Mouse (Mus musculus) heart, embryonic 12.5 days (tissue): Measurements from ENCODE around the gene Trim14. TPM values are rescaled to one million over a fixed set of nuclear protein-coding genes. Genes with fewer than 3 reads are reported as not detected.

ENCODE experiments used
- ATAC-seq: fragments of 200-750 bp; cut with Nextera tagmentation; 2 replicates; pipeline ENCODE4 v1.8.0; 2017; ENCODE audit warnings: moderate TSS enrichment, moderate library complexity; ENCODE audit not compliant: insufficient number of reproducible peaks, low FRiP score
- H3K27ac ChIP-seq: fragments of 300-500 bp; sonication (generic); 2 replicates; pipeline ENCODE4 v1.5.1; 2016; ENCODE audit warnings: mild to moderate bottlenecking, moderate library complexity; ENCODE audit not compliant: poor library complexity, severe bottlenecking
- H3K27me3 ChIP-seq: fragments of 300-500 bp; sonication (generic); replicated peaks from 2 replicates; pipeline ENCODE4 v1.6.1; 2016; ENCODE audit warnings: mild to moderate bottlenecking, moderate library complexity
- H3K36me3 ChIP-seq: fragments of 300-500 bp; sonication (generic); 2 replicates; pipeline ENCODE4 v1.6.1; 2016; ENCODE audit warnings: mild to moderate bottlenecking, moderate library complexity
- H3K4me1 ChIP-seq: fragments of 300-500 bp; sonication (generic); replicated peaks from 2 replicates; pipeline ENCODE4 v1.6.1; 2016; ENCODE audit warnings: mild to moderate bottlenecking
- H3K4me2 ChIP-seq: fragments of 300-500 bp; sonication (generic); 2 replicates; pipeline ENCODE4 v1.6.1; 2016; ENCODE audit warnings: mild to moderate bottlenecking, moderate library complexity
- H3K4me3 ChIP-seq: fragments of 300-500 bp; sonication (generic); 2 replicates; pipeline ENCODE4 v1.5.1; 2016; ENCODE audit warnings: mild to moderate bottlenecking
- H3K9ac ChIP-seq: fragments of 300-500 bp; sonication (generic); 2 replicates; pipeline ENCODE4 v1.6.1; 2016; ENCODE audit warnings: mild to moderate bottlenecking, moderate library complexity
- H3K9me3 ChIP-seq: fragments of 300-500 bp; sonication (generic); replicated peaks from 2 replicates; pipeline ENCODE4 v1.6.1; 2016; ENCODE audit warnings: mild to moderate bottlenecking, moderate library complexity
- WGBS: fragments of 180-500 bp; shearing (Covaris S2); methylation state at CpG from one replicate; pipeline ENCODE4 v1.1.7; 2016; 5-methylcytosine and 5-hydroxymethylcytosine counted together
- polyA plus RNA-seq: library from polyadenylated mRNA; unstranded; fragments of >200 nt; fragmentation: Nextera tagmentation; extraction: Ambion mirVana; gene quantifications from 2 replicates; pipeline ENCODE4 v1.2.1, GENCODE M21; 2016

Gene Trim14
- polyA plus RNA-seq, 1 experiment from 2014 or later = 0.78 TPM

DNA sequence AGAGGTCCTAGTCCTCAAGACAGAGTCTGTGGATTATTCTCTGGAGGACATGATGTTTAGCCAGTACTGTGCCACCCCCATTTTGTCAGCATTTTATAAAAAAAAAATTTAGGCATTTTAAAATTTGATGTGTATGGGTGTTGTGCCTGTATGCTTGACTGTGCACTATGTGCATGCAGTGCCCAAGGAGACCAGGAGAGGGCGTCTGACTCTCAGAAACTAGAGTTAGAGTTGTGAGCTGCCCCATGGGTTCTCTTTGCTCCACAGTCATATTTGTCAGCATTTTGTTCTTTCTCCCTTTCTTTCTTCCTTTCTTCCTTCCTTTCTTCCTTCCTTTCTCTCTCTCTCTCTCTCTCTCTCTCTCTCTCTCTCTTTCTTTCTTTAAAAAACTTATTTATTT is 8.4 kb upstream of the Trim14 start:
- H3K9me3 ChIP-seq = no peaks in the 10 kb centered on the region
- no peak for ATAC-seq
- H3K36me3 ChIP-seq = no peaks in the 10 kb centered on the region
- 12% methylated on average over 1 of the region's 1 CpGs for WGBS
- no peak overlapping the region for H3K4me3 ChIP-seq
- H3K4me2 ChIP-seq = no peak overlapping the region
- no peak overlapping the region for H3K9ac ChIP-seq
- no peak overlapping the region for H3K27ac ChIP-seq
- no peaks in the 10 kb centered on the region for H3K4me1 ChIP-seq
- H3K27me3 ChIP-seq = peaks cover 51% of the 10 kb centered on the region

GRCm38 (mm10) chr4:46543366-46544050 is 7.6 kb upstream of the Trim14 start:
- Histone ChIP-seq H3K9ac (no peak overlapping the region), H3K4me1 (no peaks in the 10 kb centered on the region), H3K27me3 (peaks cover 52% of the 10 kb centered on the region), H3K9me3 (no peaks in the 10 kb centered on the region), H3K4me3 (no peak overlapping the region), H3K27ac (no peak overlapping the region), H3K36me3 (no peaks in the 10 kb centered on the region), H3K4me2 (no peak overlapping the region)
- ATAC-seq = no peak
- whole genome bisulfite sequencing = 83% methylated on average over 13 of the region's 13 CpGs

GRCm38 (mm10) chr4:46541707-46542106 is 5.8 kb upstream of the Trim14 start:
- ATAC-seq = no peak
- H3K27me3 ChIP-seq = peaks cover 55% of the 10 kb centered on the region
- no peak overlapping the region for H3K4me3 ChIP-seq
- H3K4me1 ChIP-seq = no peaks in the 10 kb centered on the region
- no peak overlapping the region for H3K4me2 ChIP-seq
- 33% methylated on average over 9 of the region's 9 CpGs for WGBS
- H3K36me3 ChIP-seq = no peaks in the 10 kb centered on the region
- H3K27ac ChIP-seq = no peak overlapping the region
- no peaks in the 10 kb centered on the region for H3K9me3 ChIP-seq
- no peak overlapping the region for H3K9ac ChIP-seq

- Histone ChIP-seq H3K4me3 (no peak overlapping the region), H3K9me3 (no peaks in the 10 kb centered on the region), H3K9ac (no peak overlapping the region), H3K36me3 (no peaks in the 10 kb centered on the region), H3K4me2 (no peak overlapping the region), H3K27ac (no peak overlapping the region), H3K27me3 (peaks cover 67% of the 10 kb centered on the region), H3K4me1 (peaks cover 15% of the 10 kb centered on the region)
- 45% methylated on average over 9 of the region's 9 CpGs for WGBS
- ATAC-seq = no peak
Measured at GRCm38 (mm10) chr4:46539167-46539566, 3.2 kb upstream of the Trim14 start.

DNA sequence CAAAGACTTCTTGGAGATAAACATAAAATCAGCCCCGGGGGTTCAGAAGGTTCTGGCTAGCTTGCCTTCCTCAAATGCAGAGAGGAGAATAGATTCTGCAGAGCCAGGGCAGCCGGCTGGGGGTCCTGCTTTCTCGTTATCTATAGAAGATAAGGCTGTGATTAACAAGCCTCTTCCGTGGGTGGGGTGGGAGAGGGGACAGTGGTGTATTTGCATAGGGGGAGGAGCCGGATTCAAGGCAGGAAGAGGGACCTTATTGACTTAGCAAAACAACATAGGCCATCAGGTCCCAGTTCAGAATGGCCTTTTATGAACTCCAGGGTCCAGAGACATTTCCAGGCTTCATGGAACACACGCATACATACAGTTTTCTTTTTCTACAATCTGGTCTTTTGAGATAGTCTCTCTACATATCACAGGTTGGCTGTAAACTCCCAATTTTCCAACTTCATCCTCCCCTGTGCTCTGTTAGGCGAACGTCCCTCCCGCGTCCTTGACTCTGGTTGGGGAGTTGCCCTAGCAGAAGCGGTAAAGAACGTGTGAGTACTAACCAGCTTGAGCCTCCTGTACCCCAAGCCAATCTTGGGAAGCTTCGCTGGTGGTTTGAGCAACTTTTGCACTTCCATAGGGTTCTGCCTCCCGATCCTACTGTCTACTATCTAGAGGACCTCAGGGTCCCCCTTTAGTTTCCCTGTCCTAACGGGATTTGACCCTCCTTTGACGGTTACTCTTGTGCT is 679 bp downstream of the Trim14 start:
- peak; percentile 7; the same call in 1 of the 2 replicates for ATAC-seq
- Histone ChIP-seq H3K9ac (peak overlapping the region; percentile 63), H3K4me2 (peak overlapping the region; percentile 85), H3K27me3 (peaks cover 88% of the 10 kb centered on the region), H3K4me1 (peaks cover 18% of the 10 kb centered on the region), H3K27ac (no peak overlapping the region), H3K4me3 (peak overlapping the region; percentile 54), H3K36me3 (no peaks in the 10 kb centered on the region), H3K9me3 (no peaks in the 10 kb centered on the region)
- 2% methylated on average over 16 of the region's 16 CpGs for WGBS

GRCm38 (mm10) chr4:46533934-46534720 is 1.8 kb downstream of the Trim14 start:
- peaks cover 18% of the 10 kb centered on the region for H3K4me1 ChIP-seq
- peak overlapping the region; percentile 85 for H3K4me2 ChIP-seq
- peak overlapping the region; percentile 58 for H3K9ac ChIP-seq
- no peaks in the 10 kb centered on the region for H3K36me3 ChIP-seq
- peaks cover 78% of the 10 kb centered on the region for H3K27me3 ChIP-seq
- H3K27ac ChIP-seq = no peak overlapping the region
- H3K9me3 ChIP-seq = no peaks in the 10 kb centered on the region
- peak overlapping the region; percentile 43 for H3K4me3 ChIP-seq
- 7% methylated on average over 29 of the region's 29 CpGs for WGBS
- ATAC-seq = no peak

DNA sequence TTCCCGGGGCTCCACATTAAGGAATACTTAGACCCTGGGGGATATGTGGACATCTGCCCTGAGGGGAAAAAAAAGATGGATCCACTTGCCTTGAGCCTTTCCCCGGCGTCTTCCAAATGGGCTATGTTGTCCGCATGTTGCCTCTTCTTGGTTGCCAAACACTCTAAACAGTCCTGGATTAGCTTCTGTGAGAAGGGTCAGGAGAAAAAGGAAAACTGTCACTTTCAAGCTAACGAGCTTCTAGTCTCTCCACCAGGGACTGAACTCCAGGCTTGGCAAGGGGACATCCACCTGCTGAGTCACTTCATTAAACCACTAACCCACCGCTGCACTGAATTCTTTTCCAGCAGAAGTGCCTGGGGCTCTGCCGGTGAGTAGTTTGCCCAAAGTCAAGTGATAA is 3.0 kb downstream of the Trim14 start:
- Histone ChIP-seq H3K27me3 (peaks cover 66% of the 10 kb centered on the region), H3K9me3 (no peaks in the 10 kb centered on the region), H3K4me3 (no peak overlapping the region), H3K36me3 (no peaks in the 10 kb centered on the region), H3K27ac (no peak overlapping the region), H3K4me1 (peaks cover 18% of the 10 kb centered on the region), H3K4me2 (no peak overlapping the region), H3K9ac (no peak overlapping the region)
- 75% methylated on average over 7 of the region's 7 CpGs for WGBS
- no peak for ATAC-seq

- Histone ChIP-seq H3K4me2 (no peak overlapping the region), H3K9me3 (no peaks in the 10 kb centered on the region), H3K4me1 (peaks cover 18% of the 10 kb centered on the region), H3K27me3 (peaks cover 62% of the 10 kb centered on the region), H3K9ac (no peak overlapping the region), H3K27ac (no peak overlapping the region), H3K4me3 (no peak overlapping the region), H3K36me3 (no peaks in the 10 kb centered on the region)
- no peak for ATAC-seq
- WGBS = 71% methylated on average over 2 of the region's 2 CpGs
Measured at GRCm38 (mm10) chr4:46532511-46532910, 3.4 kb downstream of the Trim14 start.

- no peak overlapping the region for H3K4me3 ChIP-seq
- WGBS = 54% methylated on average over 7 of the region's 7 CpGs
- no peaks in the 10 kb centered on the region for H3K9me3 ChIP-seq
- H3K9ac ChIP-seq = no peak overlapping the region
- peaks cover 16% of the 10 kb centered on the region for H3K4me1 ChIP-seq
- no peaks in the 10 kb centered on the region for H3K36me3 ChIP-seq
- no peak overlapping the region for H3K27ac ChIP-seq
- no peak overlapping the region for H3K4me2 ChIP-seq
- ATAC-seq = no peak
- H3K27me3 ChIP-seq = peaks cover 45% of the 10 kb centered on the region
Measured at GRCm38 (mm10) chr4:46529722-46530121, 6.2 kb downstream of the Trim14 start.

DNA sequence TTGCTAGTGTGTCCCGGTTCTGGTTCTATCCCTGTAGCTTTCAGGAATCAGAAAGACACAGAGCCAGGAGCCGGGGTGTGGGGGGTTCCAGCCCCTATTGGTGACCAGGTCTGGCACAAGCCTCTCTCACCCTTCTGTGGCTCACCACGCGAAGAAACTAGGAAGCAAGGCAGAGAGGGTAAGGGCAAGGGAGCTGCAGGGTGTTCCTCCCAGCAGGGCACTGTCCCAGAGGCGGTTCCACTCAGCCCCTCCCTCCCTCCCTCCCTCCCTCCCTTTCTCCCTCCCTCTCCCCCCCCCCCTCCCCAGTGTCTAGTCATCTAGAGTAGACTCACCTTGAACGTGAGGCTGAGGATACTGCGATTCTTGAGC is 8.4 kb downstream of the Trim14 start:
- H3K4me3 ChIP-seq = peak overlapping the region; percentile 47
- H3K4me1 ChIP-seq = peaks cover 8% of the 10 kb centered on the region
- H3K9ac ChIP-seq = peak overlapping the region; percentile 66
- H3K27ac ChIP-seq = peak overlapping the region; percentile 6; the same call in 1 of the 2 replicates
- H3K4me2 ChIP-seq = peak overlapping the region; percentile 91
- 4% methylated on average over 6 of the region's 7 CpGs for WGBS
- ATAC-seq = peak; percentile 87
- H3K9me3 ChIP-seq = peaks cover under 1% of the 10 kb centered on the region; the same call in 1 of the 2 replicates
- H3K27me3 ChIP-seq = peaks cover 39% of the 10 kb centered on the region
- H3K36me3 ChIP-seq = no peaks in the 10 kb centered on the region
